Mouse (Mus musculus): ENCODE results near the gene Hk1. TPM values are rescaled to one million over a fixed set of nuclear protein-coding genes. Genes with fewer than 3 reads are reported as not detected.

Gene Hk1
- polyA plus RNA-seq, 1 experiment from 2014 or later: 29.4 TPM

- H3K9me3 ChIP-seq: no peaks in the 10 kb centered on the region
Observed at GRCm38 (mm10) chr10:62401641-62402111, 22.0 kb upstream of the Hk1 start.

DNA sequence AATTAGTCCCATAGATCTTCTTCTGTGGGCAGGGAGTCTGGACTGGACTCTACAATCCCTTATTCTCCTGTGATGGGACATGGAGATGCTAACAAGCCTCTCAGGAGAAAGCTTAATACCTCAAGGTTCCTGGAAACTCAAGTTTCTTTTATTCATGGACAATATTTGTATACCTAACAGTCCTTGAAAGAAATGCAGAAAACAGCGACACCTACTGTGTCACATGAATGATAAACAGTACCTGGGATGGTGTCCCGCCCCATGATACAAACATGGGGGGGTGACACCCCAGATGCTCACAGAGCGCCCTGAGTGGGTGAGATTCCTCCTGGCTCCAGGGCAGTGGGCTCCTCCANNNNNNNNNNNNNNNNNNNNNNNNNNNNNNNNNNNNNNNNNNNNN lies 3.3 kb upstream of the Hk1 start:
- no peak for DNase-seq (ENCODE audit: extremely low spot score, low spot score)
- H3K9me3 ChIP-seq: no peaks in the 10 kb centered on the region
- no peaks in the 10 kb centered on the region for H3K4me1 ChIP-seq
- no peak overlapping the region for H3K4me3 ChIP-seq
- H3K27me3 ChIP-seq (ENCODE audit: poor library complexity, severe bottlenecking): no peaks in the 10 kb centered on the region
- no peak overlapping the region for H3K27ac ChIP-seq
- H3K36me3 ChIP-seq (replicated peaks): no peaks in the 10 kb centered on the region
- WGBS: 82% methylated on average over 3 of the region's 3 CpGs

More at GRCm38 (mm10) chr10:62401641-62402111, 22.0 kb upstream of the Hk1 start:
- WGBS: 86% methylated on average over 19 of the region's 19 CpGs
- DNase-seq (ENCODE audit: extremely low spot score, low spot score): no peak
- peaks cover 10% of the 10 kb centered on the region for H3K27me3 ChIP-seq (ENCODE audit: poor library complexity, severe bottlenecking)
- H3K4me1 ChIP-seq: peaks cover 6% of the 10 kb centered on the region
- no peak overlapping the region for H3K4me3 ChIP-seq
- no peak overlapping the region for H3K27ac ChIP-seq
- no peaks in the 10 kb centered on the region for H3K36me3 ChIP-seq (replicated peaks)

DNA sequence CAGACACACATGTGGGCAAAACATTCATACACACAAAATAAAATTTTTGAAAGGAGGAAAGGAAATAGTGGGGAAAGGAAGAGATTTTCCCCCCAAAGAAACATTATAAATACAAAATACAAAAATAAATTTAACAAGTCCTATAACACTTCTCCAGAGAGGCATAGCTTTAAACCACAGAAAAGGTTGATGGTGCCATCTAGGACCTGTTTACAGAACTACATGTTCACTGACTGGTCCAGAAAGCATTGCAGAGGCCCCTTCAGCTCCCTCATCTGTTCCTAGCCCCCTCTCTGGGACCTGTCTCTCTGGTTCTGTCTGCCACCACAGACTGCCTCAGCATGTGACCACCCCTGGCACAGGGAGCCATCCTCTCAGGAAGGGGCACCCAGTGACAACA lies 1.2 kb upstream of the Hk1 start:
- H3K36me3 ChIP-seq (replicated peaks): no peaks in the 10 kb centered on the region
- no peaks in the 10 kb centered on the region for H3K9me3 ChIP-seq
- no peaks in the 10 kb centered on the region for H3K4me1 ChIP-seq
- DNase-seq (ENCODE audit: extremely low spot score, low spot score): no peak
- no peaks in the 10 kb centered on the region for H3K27me3 ChIP-seq (ENCODE audit: poor library complexity, severe bottlenecking)
- no peak overlapping the region for H3K27ac ChIP-seq
- H3K4me3 ChIP-seq: no peak overlapping the region

DNA sequence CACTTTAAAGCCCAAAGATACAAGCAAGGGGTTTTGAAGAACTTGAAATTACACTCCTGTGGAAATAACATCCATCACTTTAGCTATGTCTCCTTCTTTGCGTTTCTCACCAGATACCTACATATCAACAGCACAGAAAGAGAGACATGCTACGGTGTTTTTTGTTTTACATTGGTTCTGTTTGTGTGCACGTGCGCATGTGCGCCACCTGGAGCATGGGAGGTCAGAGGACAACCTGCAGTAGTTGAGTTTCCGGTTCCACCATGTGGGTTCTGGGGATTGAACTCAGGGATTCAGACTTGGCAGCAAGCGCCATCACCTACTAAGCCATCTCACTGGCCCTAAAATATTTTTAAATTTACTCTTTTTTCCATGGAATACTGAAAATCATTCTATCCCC lies 20.9 kb downstream of the Hk1 start:
- H3K27me3 ChIP-seq (ENCODE audit: poor library complexity, severe bottlenecking): no peaks in the 10 kb centered on the region
- H3K4me3 ChIP-seq: no peak overlapping the region
- 84% methylated on average over 7 of the region's 7 CpGs for WGBS
- H3K27ac ChIP-seq: no peak overlapping the region
- H3K4me1 ChIP-seq: no peaks in the 10 kb centered on the region
- no peaks in the 10 kb centered on the region for H3K9me3 ChIP-seq
- no peak for DNase-seq (ENCODE audit: extremely low spot score, low spot score)
- H3K36me3 ChIP-seq (replicated peaks): no peaks in the 10 kb centered on the region

GRCm38 (mm10) chr10:62356105-62356730 lies 23.5 kb downstream of the Hk1 start:
- no peak for DNase-seq (ENCODE audit: extremely low spot score, low spot score)
- 85% methylated on average over 17 of the region's 17 CpGs for WGBS
- H3K36me3 ChIP-seq (replicated peaks): no peaks in the 10 kb centered on the region
- no peaks in the 10 kb centered on the region for H3K9me3 ChIP-seq
- no peaks in the 10 kb centered on the region for H3K4me1 ChIP-seq
- H3K27ac ChIP-seq: 0 out of 2 replicates have a peak overlapping the region, but pooled peaks have one; percentile 21
- H3K27me3 ChIP-seq (ENCODE audit: poor library complexity, severe bottlenecking): no peaks in the 10 kb centered on the region
- H3K4me3 ChIP-seq: no peak overlapping the region

DNA sequence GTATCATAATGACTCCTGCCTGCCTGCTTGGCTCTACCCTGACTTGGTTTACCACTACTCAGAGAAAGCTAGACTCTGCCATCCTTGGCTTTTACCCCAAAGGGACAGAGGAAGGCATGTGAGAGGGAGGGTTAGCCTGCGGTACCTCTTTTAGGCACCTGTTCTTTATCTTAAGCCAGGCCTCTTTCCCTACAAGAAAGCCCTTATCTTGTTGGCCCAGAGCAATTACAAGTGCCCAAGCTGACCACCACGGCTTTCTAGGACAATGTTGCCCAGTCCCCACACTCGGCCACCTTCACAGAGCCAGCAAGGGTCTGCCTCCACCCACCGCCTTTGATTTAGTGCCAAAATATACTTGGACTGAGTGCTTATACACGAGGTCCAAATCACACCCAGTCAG lies 34.6 kb downstream of the Hk1 start:
- Histone ChIP-seq H3K4me3 (no peak overlapping the region), H3K36me3 (replicated peaks) (no peaks in the 10 kb centered on the region), H3K9me3 (no peaks in the 10 kb centered on the region), H3K27me3 (ENCODE audit: poor library complexity, severe bottlenecking) (no peaks in the 10 kb centered on the region), H3K4me1 (peaks cover 13% of the 10 kb centered on the region), H3K27ac (no peak overlapping the region)
- 85% methylated on average over 5 of the region's 5 CpGs for WGBS
- DNase-seq (ENCODE audit: extremely low spot score, low spot score): no peak

GRCm38 (mm10) chr10:62344004-62344752 lies 35.5 kb downstream of the Hk1 start:
- no peak overlapping the region for H3K4me3 ChIP-seq
- no peaks in the 10 kb centered on the region for H3K36me3 ChIP-seq (replicated peaks)
- WGBS: 92% methylated on average over 9 of the region's 9 CpGs
- no peak overlapping the region for H3K27ac ChIP-seq
- no peaks in the 10 kb centered on the region for H3K9me3 ChIP-seq
- peaks cover 19% of the 10 kb centered on the region for H3K4me1 ChIP-seq
- H3K27me3 ChIP-seq (ENCODE audit: poor library complexity, severe bottlenecking): peaks cover 1% of the 10 kb centered on the region
- DNase-seq (ENCODE audit: extremely low spot score, low spot score): no peak

DNA sequence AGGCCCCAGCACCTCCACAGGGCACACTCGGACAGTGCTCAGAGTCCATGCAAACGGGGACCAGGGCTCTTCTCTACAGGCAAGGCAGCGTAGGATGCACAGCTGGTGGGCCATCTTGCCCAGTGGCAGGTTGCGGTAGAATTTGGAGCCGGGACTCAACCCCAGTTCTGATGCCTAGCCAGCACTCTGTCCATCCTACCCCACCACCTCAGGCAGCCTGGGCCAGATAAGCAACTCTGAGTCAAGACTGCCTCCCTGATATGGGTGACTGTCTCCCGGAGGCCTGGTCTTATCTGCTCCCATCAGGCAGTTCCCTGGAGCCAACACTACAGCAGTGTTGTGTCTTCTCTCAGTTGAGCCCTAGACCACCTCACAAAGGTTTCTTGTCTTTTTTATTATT lies 37.2 kb downstream of the Hk1 start:
- Histone ChIP-seq H3K9me3 (no peaks in the 10 kb centered on the region), H3K27ac (peak overlapping the region; percentile 48), H3K36me3 (replicated peaks) (no peaks in the 10 kb centered on the region), H3K4me1 (peaks cover 35% of the 10 kb centered on the region), H3K27me3 (ENCODE audit: poor library complexity, severe bottlenecking) (peaks cover 13% of the 10 kb centered on the region), H3K4me3 (peak overlapping the region; percentile 26)
- 90% methylated on average over 6 of the region's 6 CpGs for WGBS
- no peak for DNase-seq (ENCODE audit: extremely low spot score, low spot score)

DNA sequence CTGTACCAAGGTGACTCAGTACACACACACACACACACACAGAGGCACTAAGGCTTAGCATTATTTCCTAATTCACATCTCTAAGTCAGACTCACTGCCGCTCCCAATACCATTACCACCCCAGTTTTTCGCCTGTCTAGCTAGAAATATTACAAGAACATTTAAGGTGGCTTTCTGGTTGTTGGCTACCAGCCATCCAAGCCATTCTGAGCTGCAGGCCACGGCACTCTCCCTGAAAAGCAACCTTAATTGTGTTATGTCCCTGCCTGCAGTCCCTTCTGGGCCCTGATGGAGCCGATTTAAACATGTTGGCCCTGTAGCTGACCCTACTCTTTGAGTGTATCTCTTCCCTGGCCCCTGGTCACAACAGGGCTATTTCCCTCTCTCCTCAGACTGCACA lies 37.8 kb downstream of the Hk1 start:
- WGBS: 81% methylated on average over 4 of the region's 4 CpGs
- Histone ChIP-seq H3K27me3 (ENCODE audit: poor library complexity, severe bottlenecking) (peaks cover 13% of the 10 kb centered on the region), H3K36me3 (replicated peaks) (no peaks in the 10 kb centered on the region), H3K4me1 (peaks cover 40% of the 10 kb centered on the region), H3K27ac (peak overlapping the region; percentile 48), H3K4me3 (peak overlapping the region; percentile 26), H3K9me3 (no peaks in the 10 kb centered on the region)
- no peak for DNase-seq (ENCODE audit: extremely low spot score, low spot score)

GRCm38 (mm10) chr10:62340991-62341390 lies 38.7 kb downstream of the Hk1 start:
- no peak for DNase-seq (ENCODE audit: extremely low spot score, low spot score)
- H3K4me1 ChIP-seq: peaks cover 50% of the 10 kb centered on the region
- peaks cover 13% of the 10 kb centered on the region for H3K27me3 ChIP-seq (ENCODE audit: poor library complexity, severe bottlenecking)
- 30% methylated on average over 3 of the region's 3 CpGs for WGBS
- H3K27ac ChIP-seq: peak overlapping the region; percentile 90
- H3K9me3 ChIP-seq: no peaks in the 10 kb centered on the region
- H3K36me3 ChIP-seq (replicated peaks): no peaks in the 10 kb centered on the region
- peak overlapping the region; percentile 82 for H3K4me3 ChIP-seq

DNA sequence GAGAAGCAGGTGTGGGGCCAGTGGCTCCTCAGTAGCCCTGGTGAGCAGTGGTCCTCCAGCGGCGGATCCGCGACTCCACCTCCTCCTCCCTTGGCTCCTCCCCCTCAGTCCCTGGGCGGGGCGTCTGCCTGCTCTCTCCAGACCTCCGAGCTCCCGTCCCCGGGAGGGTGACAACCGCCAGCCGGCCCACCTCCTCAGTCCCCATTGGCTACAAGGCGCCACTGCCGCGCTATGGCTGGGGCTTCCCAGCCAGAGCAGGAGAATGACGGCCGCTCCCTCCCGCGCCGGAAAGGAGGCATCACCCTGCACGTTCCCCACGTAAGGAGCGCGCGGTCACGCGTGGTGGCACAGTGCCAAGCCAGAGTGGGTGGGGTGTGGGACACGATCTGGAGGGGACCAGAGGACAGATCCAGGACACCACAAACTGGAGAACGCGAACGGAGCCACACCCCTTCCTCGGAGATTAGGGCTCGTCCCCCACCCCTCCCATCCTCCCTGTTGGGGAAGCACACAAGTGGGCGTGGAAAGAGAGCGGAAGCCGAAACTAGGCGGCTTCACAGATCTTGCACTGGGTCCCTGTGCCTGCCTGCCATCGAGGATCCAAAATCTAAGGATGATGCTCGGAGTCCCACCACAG lies 39.5 kb downstream of the Hk1 start:
- Histone ChIP-seq H3K4me1 (peaks cover 58% of the 10 kb centered on the region), H3K36me3 (replicated peaks) (no peaks in the 10 kb centered on the region), H3K27ac (peak overlapping the region; percentile 90), H3K4me3 (peak overlapping the region; percentile 82), H3K9me3 (no peaks in the 10 kb centered on the region), H3K27me3 (ENCODE audit: poor library complexity, severe bottlenecking) (peaks cover 13% of the 10 kb centered on the region)
- DNase-seq (ENCODE audit: extremely low spot score, low spot score): peak; percentile 97
- WGBS: under 1% methylated on average over 38 of the region's 38 CpGs

- Histone ChIP-seq H3K36me3 (replicated peaks) (no peaks in the 10 kb centered on the region), H3K27me3 (ENCODE audit: poor library complexity, severe bottlenecking) (peaks cover 13% of the 10 kb centered on the region), H3K4me3 (peak overlapping the region; percentile 82), H3K4me1 (peaks cover 65% of the 10 kb centered on the region), H3K9me3 (no peaks in the 10 kb centered on the region), H3K27ac (peak overlapping the region; percentile 90)
- WGBS: 3% methylated on average over 45 of the region's 45 CpGs
- peak; percentile 30 for DNase-seq (ENCODE audit: extremely low spot score, low spot score)
Observed at GRCm38 (mm10) chr10:62339211-62340094, 40.3 kb downstream of the Hk1 start.
